Mouse (Mus musculus) fibroblast of lung, adult 2 months (primary cell): ENCODE measurements around the gene Gm1140.
"Not testable (repeated sequence)": the region's sequence is repeated elsewhere in the genome, so short reads cannot be mapped to it uniquely, and the experiment has no call there.

Source experiments
- DNase-seq: peaks from one replicate; pipeline ENCODE4 v3.0.0-alpha.2; 2011; ENCODE audit warnings: low read depth

The Gm1140 gene

GRCm38 (mm10) chrX:67693462-67693861 is at the start of gene Gm1140:
Gene Gm1140, minus strand, starts transcription at chrX:67693562.
- DNase-seq: not testable (repeated sequence)

GRCm38 (mm10) chrX:67695398-67695797 is 2.0 kb upstream of the Gm1140 start, which contains the start of gene Gm14692:
Gene Gm14692, plus strand, starts transcription at chrX:67695698.
- DNase-seq: not testable (repeated sequence)
